Mouse (Mus musculus) ovary, adult 2 months (tissue): ENCODE results near the gene Scrn2. TPM values are rescaled to one million over a fixed set of nuclear protein-coding genes. Genes with fewer than 3 reads are reported as not detected.

ENCODE experiments used
- polyA plus RNA-seq: library from polyadenylated mRNA; depleted of rRNA; stranded (reverse); fragments of >200 nt; gene quantifications from 2 replicates; pipeline ENCODE4 v1.2.3, GENCODE M21; 2012; rRNA removed

Gene Scrn2
- polyA plus RNA-seq: 47.9 and 54.8 TPM in 2 replicates

DNA sequence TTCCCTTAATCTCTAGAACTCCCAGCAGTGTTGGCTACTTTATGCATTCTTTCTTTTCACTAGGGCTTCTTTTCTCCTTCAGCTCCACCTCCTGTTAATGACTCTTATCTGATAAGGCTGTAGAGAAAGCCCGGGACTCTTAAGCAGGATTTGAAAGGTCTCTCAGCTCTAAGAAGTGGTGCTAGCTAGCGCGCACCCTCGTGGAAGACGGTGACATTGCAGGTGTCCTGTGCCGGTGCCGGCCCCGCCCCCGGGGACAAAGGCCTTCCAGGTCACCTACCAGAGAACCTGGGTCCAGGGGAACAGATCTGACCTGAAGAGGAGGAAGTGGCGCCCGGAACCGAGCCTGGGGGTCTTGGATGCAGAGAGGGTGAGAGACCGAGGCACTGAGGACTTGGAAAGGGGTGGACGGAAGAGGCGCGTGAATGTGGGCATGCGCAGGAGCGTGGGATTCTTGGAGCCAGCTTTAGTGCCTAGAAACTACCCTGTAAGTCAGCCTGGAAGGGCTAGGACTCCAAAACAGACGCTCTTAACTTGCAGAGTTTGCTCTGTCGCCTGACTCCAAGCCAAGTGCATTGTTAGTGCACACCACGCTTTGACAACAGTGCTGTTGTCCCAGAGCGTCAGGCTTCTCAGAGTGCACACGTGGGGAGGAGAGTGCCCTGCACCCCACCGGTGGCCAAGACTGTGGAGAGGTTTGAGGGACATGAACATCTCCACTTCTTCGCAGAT is at the start of gene Scrn2:
Gene Scrn2 (plus strand): TSS at position 253 of the 732 bp plus-strand sequence.

DNA sequence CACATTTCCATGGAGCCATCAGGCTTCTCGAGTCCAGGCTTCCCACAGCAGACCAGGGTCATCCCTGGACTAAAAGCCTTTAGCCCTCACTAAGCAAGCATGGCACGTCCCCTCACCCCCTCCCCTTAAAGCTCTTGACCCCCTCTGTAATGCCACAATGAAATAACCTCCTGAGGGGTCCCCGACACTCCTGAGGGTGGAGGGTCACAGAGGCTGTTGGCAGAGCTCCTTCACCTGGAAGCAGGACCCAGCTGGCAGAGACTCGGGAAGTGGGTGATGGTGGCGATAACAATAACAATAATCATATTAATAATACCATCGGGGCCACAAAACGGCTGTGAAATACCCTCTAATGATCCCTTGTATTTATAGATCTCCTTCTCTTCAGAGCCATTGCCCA is 46.9 kb upstream of the Scrn2 start, which contains the start of gene Sp2:
Gene Sp2 (minus strand): TSS at position 101 of the 400 bp plus-strand sequence.

DNA sequence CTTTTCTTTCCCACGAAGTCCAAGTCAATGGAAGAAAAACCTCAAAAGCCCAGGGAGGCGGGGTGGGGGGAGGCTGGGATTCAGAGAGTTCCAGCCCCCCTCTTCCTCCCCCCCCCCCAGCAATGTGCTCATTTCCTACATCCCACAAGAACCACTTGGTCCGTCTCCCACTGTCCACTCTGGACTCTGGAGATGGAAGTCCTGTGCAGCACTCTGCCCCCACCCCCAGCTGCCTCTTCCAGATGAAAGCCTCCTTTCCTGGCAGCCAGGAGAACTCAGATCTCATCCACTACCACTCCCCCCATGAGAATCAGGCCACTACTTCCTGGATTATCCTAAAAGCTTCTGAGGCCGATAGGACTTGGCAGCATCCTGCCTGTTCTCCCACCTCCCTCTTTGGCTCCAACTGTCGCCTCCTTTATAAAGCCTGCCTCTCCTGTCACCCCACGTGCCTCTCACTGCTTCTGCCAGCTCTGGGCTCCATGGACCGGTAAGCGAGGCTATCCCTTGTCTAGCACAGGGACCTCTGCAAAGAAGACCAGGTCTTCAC is 16.5 kb upstream of the Scrn2 start, which contains the start of gene Sp6:
Gene Sp6 (plus strand): TSS at position 274 of the 550 bp plus-strand sequence.

DNA sequence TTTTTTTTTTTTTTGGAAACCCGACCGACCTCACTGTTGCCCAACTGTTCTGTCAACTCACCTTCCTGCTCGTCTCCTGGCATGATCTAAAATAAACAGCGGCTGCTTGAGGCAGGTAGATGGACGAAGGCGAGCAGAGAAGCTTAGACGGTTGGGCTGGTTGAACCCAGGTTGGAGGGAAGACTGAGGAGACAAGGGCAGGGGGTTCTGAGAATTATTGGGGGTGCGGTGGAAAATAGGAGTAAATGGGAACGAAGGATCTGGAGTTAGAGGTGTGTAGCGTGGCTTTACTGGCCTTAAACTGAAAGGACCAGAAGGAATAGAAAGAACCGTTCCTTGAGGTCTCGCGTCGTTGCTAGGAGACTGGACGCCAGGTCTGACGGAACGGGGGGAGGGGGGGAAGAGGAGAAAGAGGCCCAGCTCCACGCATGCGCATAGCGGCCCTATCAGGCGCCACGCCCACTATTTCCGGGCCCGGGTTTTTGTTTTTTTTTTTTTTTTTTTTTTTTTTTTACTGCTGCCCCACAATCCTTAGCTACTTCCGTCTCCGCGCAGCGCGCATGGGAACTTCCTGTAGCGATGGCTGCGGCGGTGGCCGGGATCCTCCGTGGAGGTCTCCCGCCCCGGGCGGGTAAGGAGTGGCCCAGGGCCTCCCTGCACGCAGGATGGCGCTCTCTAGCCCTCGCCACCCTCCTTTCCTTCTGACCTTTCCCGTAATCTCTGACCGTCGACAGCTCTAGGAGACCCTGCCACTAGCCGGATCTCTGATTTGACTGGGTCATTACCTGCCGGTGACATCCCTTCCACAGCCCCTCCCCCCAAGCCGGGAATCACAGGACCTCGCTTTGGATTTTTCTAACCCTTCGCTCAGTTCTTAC is 11.5 kb downstream of the Scrn2 start, which contains the start of the genes Lrrc46 and Mrpl10:
Gene Lrrc46 (minus strand): TSS at position 386 of the 878 bp plus-strand sequence.
Gene Mrpl10 (plus strand): TSS at position 539 of the 878 bp plus-strand sequence.

DNA sequence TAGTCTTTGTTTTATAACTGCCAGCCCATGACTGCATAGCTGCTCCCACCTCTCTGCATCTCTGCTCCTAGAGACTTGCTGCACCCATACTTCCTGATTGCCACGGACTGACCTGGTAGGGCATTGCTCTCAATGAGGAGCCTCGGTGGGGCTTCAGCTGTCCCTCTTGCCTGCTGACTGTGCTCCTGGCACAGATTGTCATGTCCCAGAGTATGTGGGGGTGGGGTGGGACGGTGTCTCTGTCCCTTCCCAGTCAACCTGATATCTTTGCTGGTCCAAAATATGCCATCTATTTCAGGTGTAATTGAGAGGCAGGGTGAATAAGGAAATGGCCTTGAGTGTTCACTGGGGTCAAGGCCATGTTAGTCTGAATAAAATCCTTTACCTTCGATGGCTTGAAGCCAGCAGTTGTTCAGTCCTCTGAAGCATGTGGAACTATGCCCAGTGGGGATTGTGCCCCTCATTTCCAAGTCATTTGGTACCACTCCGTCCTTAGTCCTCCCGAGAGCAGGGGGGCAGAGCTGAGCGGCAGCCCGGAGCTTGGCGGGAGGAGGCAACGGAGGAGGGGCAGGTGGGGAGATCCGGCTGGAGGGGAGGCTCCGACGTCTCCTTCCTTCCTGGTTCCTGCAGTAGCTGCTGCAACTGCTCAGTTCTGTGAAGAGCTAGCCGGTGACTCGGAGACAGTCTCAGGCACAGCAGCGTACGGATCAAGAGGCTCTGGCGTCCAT is 20.6 kb downstream of the Scrn2 start, which contains the start of gene Osbpl7:
Gene Osbpl7 (plus strand): TSS at position 413 of the 728 bp plus-strand sequence.

Other genes with a start within 250 kb of the Scrn2 start
- 33.3 and 47.5 TPM in 2 replicates for gene Cbx1, start 240.8 kb upstream of the Scrn2 start, polyA plus RNA-seq
- 227 and 361 TPM in 2 replicates for gene Nfe2l1, start 200.0 kb upstream of the Scrn2 start, polyA plus RNA-seq
- 41.8 and 93.3 TPM in 2 replicates for gene Copz2, start 180.1 kb upstream of the Scrn2 start, polyA plus RNA-seq
- 60.2 and 65.7 TPM in 2 replicates for gene Cdk5rap3, start 113.4 kb upstream of the Scrn2 start, polyA plus RNA-seq
- 10.8 and 20.4 TPM in 2 replicates for gene Prr15l, start 101.8 kb upstream of the Scrn2 start, polyA plus RNA-seq
- gene Pnpo, start 86.0 kb upstream of the Scrn2 start, polyA plus RNA-seq: 55.7 and 83.0 TPM in 2 replicates
- gene Sp2, start 47.0 kb upstream of the Scrn2 start, polyA plus RNA-seq: 13.0 and 18.2 TPM in 2 replicates
- 0.41 and 0.48 TPM in 2 replicates for gene Sp6, start 16.5 kb upstream of the Scrn2 start, polyA plus RNA-seq
- 4.8 and 4.9 TPM in 2 replicates for gene Lrrc46, start 11.5 kb downstream of the Scrn2 start, polyA plus RNA-seq
- 92.3 and 113 TPM in 2 replicates for gene Mrpl10, start 11.6 kb downstream of the Scrn2 start, polyA plus RNA-seq
- gene Osbpl7, start 20.7 kb downstream of the Scrn2 start, polyA plus RNA-seq: 15.7 and 17.9 TPM in 2 replicates
- 0.43 and 0.75 TPM in 2 replicates for gene Tbx21, start 85.4 kb downstream of the Scrn2 start, polyA plus RNA-seq
- gene Tbkbp1, start 121.6 kb downstream of the Scrn2 start, polyA plus RNA-seq: 30.1 and 40.3 TPM in 2 replicates
- gene Kpnb1, start 157.9 kb downstream of the Scrn2 start, polyA plus RNA-seq: 32.3 and 39.8 TPM in 2 replicates